Mouse (Mus musculus): ENCODE data around the gene Ccl1. TPM values are rescaled to one million over a fixed set of nuclear protein-coding genes. Genes with fewer than 3 reads are reported as not detected.
A peak's percentile ranks its signal among the peaks of the same experiment; 100 is the strongest.

Ccl1 gene
- total RNA-seq (2014; rRNA removed), result not detected in 2 replicates
- polyA plus RNA-seq (2015; fragmentation: Nextera tagmentation; extraction: Ambion mirVana), result 0.46 TPM in 1 of 2 replicates, not detected in the other

DNA sequence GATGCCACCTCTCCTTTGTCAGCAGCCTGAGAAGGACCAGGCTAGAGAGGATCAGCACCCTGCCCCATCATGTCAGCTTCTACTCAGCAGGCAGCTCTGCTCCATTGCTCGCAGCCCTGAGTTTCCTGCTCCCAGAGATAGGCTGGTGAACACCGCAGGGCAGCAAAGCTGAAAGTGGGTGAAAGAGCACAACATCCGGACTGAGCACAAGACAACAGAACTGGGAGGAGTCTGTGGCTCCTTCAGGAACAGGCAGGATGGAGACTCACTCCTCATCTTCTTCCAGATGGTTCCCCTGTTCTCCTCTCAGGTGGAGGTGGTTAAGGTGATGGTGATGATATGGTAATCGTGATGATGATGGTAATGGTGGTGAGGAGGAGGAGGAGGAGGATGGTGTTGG, at the start of gene Ccl1:
Ccl1 (minus strand) TSS at position 101 of the 400 bp plus-strand sequence.
- Histone ChIP-seq H3K4me3 (ENCODE audit: low read depth, low read length) (no peak within 1 kb of the TSS), H3K9ac (no peak within 1 kb of the TSS), H3K36me3 (ENCODE audit: insufficient read depth) (no peaks in the 10 kb centered on the region), H3K27ac (ENCODE audit: low read depth, low read length) (no peak within 1 kb of the TSS), H3K9me3 (ENCODE audit: low read length) (no peaks in the 10 kb centered on the region), H3K27me3 (ENCODE audit: insufficient read depth, low read length) (no peaks in the 10 kb centered on the region), H3K4me1 (ENCODE audit: insufficient read depth) (peaks cover 3% of the 10 kb centered on the region; the same call in 1 of the 2 replicates), H3K4me2 (ENCODE audit: low read depth) (no peak within 1 kb of the TSS)
- no peak for DNase-seq
- ATAC-seq, result no peak
- TF ChIP-seq CTCF (IDR thresholded peaks at IDR 0.05; ENCODE audit: low read depth), result no peak
- 76% methylated on average over 4 of the region's 4 CpGs for WGBS

DNA sequence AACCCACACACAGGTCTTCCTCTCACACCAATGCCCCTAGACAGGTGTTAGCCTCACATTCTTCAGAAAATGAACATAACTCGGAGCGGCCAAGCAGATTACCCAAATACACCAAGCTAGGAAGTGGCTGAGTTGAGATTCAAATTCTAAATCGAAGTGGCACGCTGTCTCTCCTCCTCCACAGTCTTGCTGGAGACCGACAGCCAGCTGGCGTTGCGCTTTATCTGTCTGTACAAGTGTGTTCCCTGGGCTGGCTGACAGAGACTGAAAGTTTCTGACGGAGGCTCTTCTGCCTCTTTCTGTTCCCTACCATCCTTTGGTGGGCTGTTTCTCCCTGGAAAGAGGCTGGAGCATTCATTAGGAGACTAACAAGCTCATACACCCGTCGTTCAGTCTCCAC, 45.5 kb upstream of the Ccl1 start:
- no peak for TF ChIP-seq CTCF (IDR thresholded peaks at IDR 0.05; ENCODE audit: low read depth)
- H3K4me3 ChIP-seq (ENCODE audit: low read depth, low read length), result no peak overlapping the region
- DNase-seq (peak; percentile 33), ATAC-seq (no peak)
- 76% methylated on average over 10 of the region's 10 CpGs for WGBS
- no peaks in the 10 kb centered on the region for H3K9me3 ChIP-seq (ENCODE audit: low read length)
- H3K36me3 ChIP-seq (ENCODE audit: insufficient read depth), result no peaks in the 10 kb centered on the region
- no peak overlapping the region for H3K4me2 ChIP-seq (ENCODE audit: low read depth)
- H3K27ac ChIP-seq (ENCODE audit: low read depth, low read length), result no peak overlapping the region
- H3K4me1 ChIP-seq (ENCODE audit: insufficient read depth), result no peaks in the 10 kb centered on the region
- H3K9ac ChIP-seq, result no peak overlapping the region
- H3K27me3 ChIP-seq (ENCODE audit: insufficient read depth, low read length), result no peaks in the 10 kb centered on the region

DNA sequence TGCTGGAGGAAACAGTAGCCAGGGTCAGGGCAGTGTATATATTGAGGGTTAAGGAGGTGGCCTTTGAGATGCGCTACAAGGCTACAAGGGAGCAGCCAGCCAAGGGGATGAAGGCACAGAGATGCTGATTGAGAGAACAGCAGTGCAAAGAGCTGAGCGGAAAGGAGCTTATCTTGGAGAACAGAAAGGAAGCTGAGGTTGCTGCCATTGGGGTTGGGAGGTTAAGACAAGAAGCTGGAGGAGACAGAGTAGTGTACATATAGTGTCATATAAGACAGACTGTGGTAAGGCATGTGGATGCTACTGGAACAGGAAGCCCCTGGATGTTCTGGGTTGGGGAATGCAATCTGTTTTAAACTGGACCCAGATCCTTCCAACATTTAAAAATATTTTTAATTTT, 35.4 kb upstream of the Ccl1 start:
- TF ChIP-seq CTCF (IDR thresholded peaks at IDR 0.05; ENCODE audit: low read depth), result no peak
- H3K4me2 ChIP-seq (ENCODE audit: low read depth), result no peak overlapping the region
- DNase-seq (no peak), ATAC-seq (no peak)
- H3K27ac ChIP-seq (ENCODE audit: low read depth, low read length), result no peak overlapping the region
- H3K4me1 ChIP-seq (ENCODE audit: insufficient read depth), result no peaks in the 10 kb centered on the region
- H3K27me3 ChIP-seq (ENCODE audit: insufficient read depth, low read length), result no peaks in the 10 kb centered on the region
- no peak overlapping the region for H3K9ac ChIP-seq
- WGBS, result 63% methylated on average over 2 of the region's 2 CpGs
- H3K36me3 ChIP-seq (ENCODE audit: insufficient read depth), result no peaks in the 10 kb centered on the region
- no peaks in the 10 kb centered on the region for H3K9me3 ChIP-seq (ENCODE audit: low read length)
- H3K4me3 ChIP-seq (ENCODE audit: low read depth, low read length), result no peak overlapping the region

DNA sequence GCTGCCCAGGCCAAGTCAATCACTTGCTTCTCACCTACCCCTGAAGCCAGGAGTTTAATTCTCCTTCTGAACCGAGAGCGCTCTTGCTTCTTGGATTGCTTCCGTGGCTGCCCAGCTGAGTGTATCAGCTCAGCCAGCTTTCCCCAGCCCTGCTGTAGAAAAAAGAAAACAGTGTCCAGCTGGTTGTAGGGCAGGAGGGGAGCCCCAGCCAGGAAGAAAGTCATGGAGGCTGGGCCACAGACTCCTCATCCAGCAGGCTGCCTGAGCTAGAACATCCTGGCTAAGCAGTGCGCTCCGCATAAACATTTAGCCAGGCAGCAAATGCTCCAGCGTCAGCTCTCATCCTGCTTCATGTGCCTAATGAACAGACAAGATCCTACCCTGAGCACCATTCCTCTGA, 34.9 kb upstream of the Ccl1 start:
- WGBS, result 44% methylated on average over 6 of the region's 6 CpGs
- ATAC-seq, result no peak

DNA sequence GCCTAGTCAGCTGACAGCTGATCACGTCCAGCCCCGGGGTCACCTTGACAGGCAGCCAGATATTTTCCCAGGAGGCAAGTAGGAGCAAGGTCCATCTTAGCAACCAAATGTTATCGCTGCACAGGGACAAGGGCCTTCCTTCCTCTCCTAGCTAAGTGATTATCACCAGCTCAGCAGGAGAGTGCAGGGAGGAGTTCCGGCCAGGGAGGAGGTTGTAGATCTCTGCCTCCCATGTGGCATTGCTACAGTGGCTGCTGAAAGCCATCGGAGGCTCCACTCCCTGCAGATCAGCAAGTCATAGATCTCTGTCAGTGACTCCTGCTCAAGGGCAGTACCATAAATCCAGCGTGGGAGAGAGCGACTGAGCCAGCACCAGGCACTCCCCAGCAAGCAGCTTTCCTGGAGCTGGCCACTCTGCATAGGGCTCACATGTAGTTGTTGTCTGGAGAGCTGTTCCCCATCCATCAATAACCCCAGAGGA, 34.5 kb upstream of the Ccl1 start:
- no peaks in the 10 kb centered on the region for H3K36me3 ChIP-seq (ENCODE audit: insufficient read depth)
- DNase-seq, result no peak
- H3K9me3 ChIP-seq (ENCODE audit: low read length), result no peaks in the 10 kb centered on the region
- no peak overlapping the region for H3K4me2 ChIP-seq (ENCODE audit: low read depth)
- H3K9ac ChIP-seq, result no peak overlapping the region
- no peak overlapping the region for H3K27ac ChIP-seq (ENCODE audit: low read depth, low read length)
- TF ChIP-seq CTCF (IDR thresholded peaks at IDR 0.05; ENCODE audit: low read depth), result no peak
- 39% methylated on average over 7 of the region's 7 CpGs for WGBS
- no peaks in the 10 kb centered on the region for H3K4me1 ChIP-seq (ENCODE audit: insufficient read depth)
- no peak for ATAC-seq
- no peak overlapping the region for H3K4me3 ChIP-seq (ENCODE audit: low read depth, low read length)
- H3K27me3 ChIP-seq (ENCODE audit: insufficient read depth, low read length), result no peaks in the 10 kb centered on the region

More for the DNA sequence above, 34.9 kb upstream of the Ccl1 start:
- Histone ChIP-seq H3K4me1 (ENCODE audit: insufficient read depth) (no peaks in the 10 kb centered on the region), H3K4me2 (ENCODE audit: low read depth) (no peak overlapping the region), H3K4me3 (ENCODE audit: low read depth, low read length) (no peak overlapping the region), H3K9me3 (ENCODE audit: low read length) (no peaks in the 10 kb centered on the region), H3K9ac (no peak overlapping the region), H3K27me3 (ENCODE audit: insufficient read depth, low read length) (no peaks in the 10 kb centered on the region), H3K27ac (ENCODE audit: low read depth, low read length) (no peak overlapping the region), H3K36me3 (ENCODE audit: insufficient read depth) (no peaks in the 10 kb centered on the region)
- no peak for TF ChIP-seq CTCF (IDR thresholded peaks at IDR 0.05; ENCODE audit: low read depth)
- no peak for DNase-seq

DNA sequence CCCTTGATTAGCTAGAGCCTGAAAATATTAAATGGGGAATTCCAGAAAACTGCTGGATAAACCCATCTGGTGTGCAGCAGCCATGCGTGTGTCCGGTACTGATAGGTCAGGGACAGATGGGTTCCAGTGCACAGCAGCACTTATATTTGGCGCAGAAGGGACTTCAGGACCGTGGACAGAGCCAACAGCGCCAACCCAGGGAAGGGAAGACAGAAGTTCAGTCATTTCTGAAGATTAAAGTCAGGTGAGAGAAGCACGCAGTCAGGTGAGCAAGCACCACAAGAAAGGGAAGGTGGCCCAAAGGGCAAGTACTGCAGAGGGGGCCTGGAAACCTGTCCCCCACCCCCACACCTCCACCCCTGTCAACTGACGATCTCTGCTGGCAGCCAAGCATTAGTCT, 7.7 kb upstream of the Ccl1 start:
- WGBS, result 54% methylated on average over 7 of the region's 7 CpGs
- H3K4me2 ChIP-seq (ENCODE audit: low read depth), result no peak overlapping the region
- no peak for DNase-seq

DNA sequence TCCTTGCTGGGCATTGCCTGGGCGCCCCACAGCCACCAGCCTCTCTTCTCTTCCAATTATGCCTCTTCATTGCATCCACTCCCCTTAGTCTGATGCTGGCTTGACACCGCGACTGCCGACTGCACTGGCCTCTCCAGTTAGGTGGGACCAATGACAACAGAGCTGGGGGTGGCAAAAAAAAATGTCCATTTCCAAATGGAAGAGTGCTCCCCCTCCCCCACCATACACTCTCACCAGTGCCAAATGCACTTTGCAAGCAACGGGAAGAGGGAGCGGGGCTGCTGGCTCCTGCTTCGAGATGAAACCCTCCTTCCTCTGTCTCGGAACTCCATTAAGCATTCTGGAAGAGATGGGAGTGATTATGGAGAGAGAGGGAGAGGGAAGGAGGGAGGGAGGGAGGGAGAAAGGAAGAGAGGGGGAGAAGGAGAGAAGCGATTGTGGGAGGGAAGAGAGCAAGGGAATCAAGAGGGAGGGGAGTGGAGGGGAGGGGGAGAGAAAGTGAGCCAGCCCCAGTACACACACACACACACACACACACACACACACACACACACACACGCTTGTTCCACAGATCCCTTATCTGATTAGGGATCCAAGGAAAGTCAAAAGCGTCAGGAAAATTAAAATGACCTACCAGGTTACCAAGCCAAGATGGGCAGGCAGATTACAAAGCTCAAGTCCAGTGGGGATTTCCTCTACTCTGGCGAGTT, 5.0 kb upstream of the Ccl1 start:
- DNase-seq (peak; percentile 58), ATAC-seq (peak; percentile 74)
- 11% methylated on average over 12 of the region's 12 CpGs for WGBS
- H3K27me3 ChIP-seq (ENCODE audit: insufficient read depth, low read length), result no peaks in the 10 kb centered on the region
- H3K4me3 ChIP-seq (ENCODE audit: low read depth, low read length), result peak overlapping the region; percentile 14; the same call in 1 of the 2 replicates
- peak overlapping the region; percentile 40 for H3K4me2 ChIP-seq (ENCODE audit: low read depth)
- no peak for TF ChIP-seq CTCF (IDR thresholded peaks at IDR 0.05; ENCODE audit: low read depth)
- H3K27ac ChIP-seq (ENCODE audit: low read depth, low read length), result no peak overlapping the region
- no peaks in the 10 kb centered on the region for H3K36me3 ChIP-seq (ENCODE audit: insufficient read depth)
- H3K9me3 ChIP-seq (ENCODE audit: low read length), result no peaks in the 10 kb centered on the region
- H3K4me1 ChIP-seq (ENCODE audit: insufficient read depth), result peaks cover 7% of the 10 kb centered on the region; the same call in 1 of the 2 replicates
- H3K9ac ChIP-seq, result peak overlapping the region; percentile 37

More for the DNA sequence above, 7.7 kb upstream of the Ccl1 start:
- ATAC-seq, result no peak
- H3K36me3 ChIP-seq (ENCODE audit: insufficient read depth), result no peaks in the 10 kb centered on the region
- no peak for TF ChIP-seq CTCF (IDR thresholded peaks at IDR 0.05; ENCODE audit: low read depth)
- H3K27ac ChIP-seq (ENCODE audit: low read depth, low read length), result no peak overlapping the region
- H3K4me3 ChIP-seq (ENCODE audit: low read depth, low read length), result no peak overlapping the region
- no peaks in the 10 kb centered on the region for H3K27me3 ChIP-seq (ENCODE audit: insufficient read depth, low read length)
- H3K4me1 ChIP-seq (ENCODE audit: insufficient read depth), result peaks cover 7% of the 10 kb centered on the region; the same call in 1 of the 2 replicates
- H3K9ac ChIP-seq, result no peak overlapping the region
- no peaks in the 10 kb centered on the region for H3K9me3 ChIP-seq (ENCODE audit: low read length)
